Mouse (Mus musculus) macrophage (primary cell): ENCODE measurements around the gene Adamts13. TPM values are rescaled to one million over a fixed set of nuclear protein-coding genes. Genes with fewer than 3 reads are reported as not detected.

ENCODE experiments used
- H3K27ac ChIP-seq: fragments of 350-480 bp; formaldehyde crosslinking; 2 replicates; pipeline ENCODE4 v1.9.0; 2021
- H3K36me3 ChIP-seq: fragments of 350-480 bp; formaldehyde crosslinking; 2 replicates; pipeline ENCODE4 v1.9.0; 2021; ENCODE audit errors: inconsistent target
- H3K4me3 ChIP-seq: fragments of 350-480 bp; formaldehyde crosslinking; 2 replicates; pipeline ENCODE4 v1.9.0; 2021; ENCODE audit errors: inconsistent target
- H3K79me2 ChIP-seq: fragments of 350-480 bp; formaldehyde crosslinking; 2 replicates; pipeline ENCODE4 v1.9.0; 2021; ENCODE audit errors: inconsistent target
- WGBS: methylation state at CpG from one replicate; pipeline ENCODE4 v1.1.7; 2026; ENCODE audit warnings: inconsistent platforms; ENCODE audit not compliant: missing documents; 5-methylcytosine and 5-hydroxymethylcytosine counted together
- polyA plus RNA-seq: library from polyadenylated mRNA; stranded (reverse); fragments of 250-400 nt; gene quantifications from 3 replicates; pipeline ENCODE4 v1.2.4, GENCODE M21; 2018; ENCODE audit warnings: inconsistent platforms
- total RNA-seq, 78 experiments: library from RNA; depleted of rRNA; stranded (reverse); fragments of 250-400 nt; gene quantifications; 1 replicate in 9 of 78; 2 replicates in 24 of 78; 3 replicates in 43 of 78; 4 replicates in 2 of 78; pipeline ENCODE4 v1.2.4; 2018; ENCODE audit warnings: inconsistent platforms in 56 of 78

The Adamts13 gene
- 1 to 10 TPM in 1 of 26 experiments, under 1 TPM in 23, not detected in 2; 0.20 to 1.1 (median 0.48) TPM for total RNA-seq (2018; cell fraction: chromatin; rRNA removed)
- under 1 TPM in 12 of 26 experiments, not detected in 14; under 0.01 to 0.11 (median 0.04) TPM for total RNA-seq (2018; cell fraction: cytosol; rRNA removed)
- total RNA-seq (2018; cell fraction: nucleus; rRNA removed), result under 1 TPM in 16 of 26 experiments, not detected in 10; 0.15 to 0.63 (median 0.26) TPM
- not detected in 3 replicates for polyA plus RNA-seq

GRCm38 (mm10) chr2:26973116-26973515 is at the start of gene Adamts13:
Gene Adamts13, plus strand, starts transcription at chr2:26973416.
- Histone ChIP-seq H3K4me3 (no peak within 1 kb of the TSS), H3K79me2 (no peaks in the 10 kb centered on the region), H3K27ac (peak within 1 kb of the TSS; percentile 65), H3K36me3 (no peaks in the 10 kb centered on the region)
- 81% methylated on average over 3 of the region's 3 CpGs for WGBS

GRCm38 (mm10) chr2:26927745-26928476 is 45.3 kb upstream of the Adamts13 start:
- H3K79me2 ChIP-seq, result peaks cover 100% of the 10 kb centered on the region
- WGBS, result 87% methylated on average over 6 of the region's 6 CpGs
- H3K27ac ChIP-seq, result peak overlapping the region; percentile 30
- no peak overlapping the region for H3K4me3 ChIP-seq
- peaks cover 48% of the 10 kb centered on the region for H3K36me3 ChIP-seq

- H3K27ac ChIP-seq, result no peak overlapping the region
- WGBS, result 22% methylated on average over 1 of the region's 1 CpGs
- H3K79me2 ChIP-seq, result peaks cover 75% of the 10 kb centered on the region
- peaks cover 23% of the 10 kb centered on the region for H3K36me3 ChIP-seq
- H3K4me3 ChIP-seq, result no peak overlapping the region
Measured at GRCm38 (mm10) chr2:26930390-26930789, 42.8 kb upstream of the Adamts13 start.

GRCm38 (mm10) chr2:26932473-26933303 is 40.5 kb upstream of the Adamts13 start:
- H3K27ac ChIP-seq, result peak overlapping the region; percentile 70
- 0 out of 2 replicates have a peak, but pooled peaks cover 5% of the 10 kb centered on the region for H3K36me3 ChIP-seq
- 0% methylated on average over 47 of the region's 49 CpGs for WGBS
- H3K4me3 ChIP-seq, result peak overlapping the region; percentile 90
- H3K79me2 ChIP-seq, result peaks cover 52% of the 10 kb centered on the region

GRCm38 (mm10) chr2:26933304-26934055 is 39.7 kb upstream of the Adamts13 start, which contains the start of the genes Surf4 and Stkld1:
Gene Surf4, minus strand, starts transcription at chr2:26933928.
Gene Stkld1, plus strand, starts transcription at chr2:26934047.
- WGBS, result 3% methylated on average over 67 of the region's 70 CpGs
- peaks cover 44% of the 10 kb centered on the region for H3K79me2 ChIP-seq
- H3K36me3 ChIP-seq, result 0 out of 2 replicates have a peak, but pooled peaks cover 5% of the 10 kb centered on the region
- H3K4me3 ChIP-seq, result peak within 1 kb of the TSS; percentile 90
- H3K27ac ChIP-seq, result peak within 1 kb of the TSS; percentile 70

GRCm38 (mm10) chr2:26935286-26935685 is 37.9 kb upstream of the Adamts13 start:
- no peak overlapping the region for H3K4me3 ChIP-seq
- H3K27ac ChIP-seq, result no peak overlapping the region
- WGBS, result 18% methylated on average over 2 of the region's 2 CpGs
- peaks cover 26% of the 10 kb centered on the region for H3K79me2 ChIP-seq
- no peaks in the 10 kb centered on the region for H3K36me3 ChIP-seq

GRCm38 (mm10) chr2:26936425-26936824 is 36.8 kb upstream of the Adamts13 start:
- WGBS, result 14% methylated on average over 1 of the region's 1 CpGs
- Histone ChIP-seq H3K27ac (no peak overlapping the region), H3K4me3 (no peak overlapping the region)

GRCm38 (mm10) chr2:26941539-26941938 is 31.7 kb upstream of the Adamts13 start:
- H3K4me3 ChIP-seq, result no peak overlapping the region
- peak overlapping the region; percentile 25 for H3K27ac ChIP-seq
- 8% methylated on average over 5 of the region's 5 CpGs for WGBS
- H3K36me3 ChIP-seq, result no peaks in the 10 kb centered on the region
- H3K79me2 ChIP-seq, result no peaks in the 10 kb centered on the region

More at GRCm38 (mm10) chr2:26936425-26936824, 36.8 kb upstream of the Adamts13 start:
- Histone ChIP-seq H3K79me2 (peaks cover 15% of the 10 kb centered on the region), H3K36me3 (no peaks in the 10 kb centered on the region)

GRCm38 (mm10) chr2:26943253-26943652 is 30.0 kb upstream of the Adamts13 start:
- 76% methylated on average over 3 of the region's 3 CpGs for WGBS
- H3K4me3 ChIP-seq, result no peak overlapping the region
- no peaks in the 10 kb centered on the region for H3K79me2 ChIP-seq
- no peaks in the 10 kb centered on the region for H3K36me3 ChIP-seq
- H3K27ac ChIP-seq, result no peak overlapping the region

GRCm38 (mm10) chr2:26950411-26950810 is 22.8 kb upstream of the Adamts13 start:
- Histone ChIP-seq H3K79me2 (no peaks in the 10 kb centered on the region), H3K27ac (no peak overlapping the region), H3K36me3 (peaks cover 40% of the 10 kb centered on the region), H3K4me3 (no peak overlapping the region)
- WGBS, result 100% methylated on average over 2 of the region's 2 CpGs

GRCm38 (mm10) chr2:26951346-26951905 is 21.8 kb upstream of the Adamts13 start:
- Histone ChIP-seq H3K4me3 (no peak overlapping the region), H3K36me3 (peaks cover 50% of the 10 kb centered on the region), H3K27ac (no peak overlapping the region), H3K79me2 (no peaks in the 10 kb centered on the region)
- WGBS, result 94% methylated on average over 8 of the region's 8 CpGs

GRCm38 (mm10) chr2:26952193-26952592 is 21.0 kb upstream of the Adamts13 start:
- Histone ChIP-seq H3K36me3 (peaks cover 58% of the 10 kb centered on the region), H3K79me2 (no peaks in the 10 kb centered on the region), H3K27ac (no peak overlapping the region), H3K4me3 (no peak overlapping the region)
- WGBS, result 91% methylated on average over 4 of the region's 4 CpGs

- Histone ChIP-seq H3K36me3 (peaks cover 65% of the 10 kb centered on the region), H3K4me3 (no peak overlapping the region), H3K27ac (no peak overlapping the region), H3K79me2 (no peaks in the 10 kb centered on the region)
- WGBS, result 90% methylated on average over 8 of the region's 8 CpGs
Measured at GRCm38 (mm10) chr2:26952866-26953265, 20.4 kb upstream of the Adamts13 start.
